Mouse (Mus musculus) CD8-positive naive resting alpha-beta T cell, adult 2 months (primary cell): Measurements from ENCODE around the gene Hist1h2ad.
"Not testable (repeated sequence)": the region's sequence is repeated elsewhere in the genome, so short reads cannot be mapped to it uniquely, and the experiment has no call there.

ENCODE experiments used
- DNase-seq, 2 experiments: peaks; one replicate each; pipeline ENCODE4 v3.0.0; 2022; ENCODE audit warnings: low read depth in 2 of 2, low spot score in 2 of 2

The Hist1h2ad gene

GRCm38 (mm10) chr13:23583387-23584068, 9.3 kb downstream of the Hist1h2ad start:
- DNase-seq, result no peak

- DNase-seq, result no peak
Observed at GRCm38 (mm10) chr13:23584331-23584730, 10.2 kb downstream of the Hist1h2ad start.

DNA sequence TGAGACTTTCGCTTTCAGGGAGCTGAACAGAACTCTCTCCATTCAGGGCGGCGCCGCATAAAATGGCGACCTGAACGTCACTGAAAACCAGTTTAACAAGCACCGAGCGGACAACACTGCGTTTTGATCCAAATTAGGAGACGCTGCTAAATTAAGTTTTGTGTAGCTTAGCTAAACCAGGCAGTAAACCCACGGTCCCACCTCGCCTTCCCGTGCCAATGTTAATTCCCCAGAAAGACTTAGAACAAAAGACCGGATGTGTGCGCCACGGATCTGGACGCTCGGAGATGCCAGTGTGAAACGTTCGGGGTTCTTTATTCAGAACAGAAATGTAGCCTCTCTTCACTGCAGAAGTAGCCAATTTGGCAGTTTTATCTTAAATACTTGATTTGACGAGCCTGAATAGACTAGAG, 10.9 kb downstream of the Hist1h2ad start:
- DNase-seq, result peak; percentile 62 to 70

DNA sequence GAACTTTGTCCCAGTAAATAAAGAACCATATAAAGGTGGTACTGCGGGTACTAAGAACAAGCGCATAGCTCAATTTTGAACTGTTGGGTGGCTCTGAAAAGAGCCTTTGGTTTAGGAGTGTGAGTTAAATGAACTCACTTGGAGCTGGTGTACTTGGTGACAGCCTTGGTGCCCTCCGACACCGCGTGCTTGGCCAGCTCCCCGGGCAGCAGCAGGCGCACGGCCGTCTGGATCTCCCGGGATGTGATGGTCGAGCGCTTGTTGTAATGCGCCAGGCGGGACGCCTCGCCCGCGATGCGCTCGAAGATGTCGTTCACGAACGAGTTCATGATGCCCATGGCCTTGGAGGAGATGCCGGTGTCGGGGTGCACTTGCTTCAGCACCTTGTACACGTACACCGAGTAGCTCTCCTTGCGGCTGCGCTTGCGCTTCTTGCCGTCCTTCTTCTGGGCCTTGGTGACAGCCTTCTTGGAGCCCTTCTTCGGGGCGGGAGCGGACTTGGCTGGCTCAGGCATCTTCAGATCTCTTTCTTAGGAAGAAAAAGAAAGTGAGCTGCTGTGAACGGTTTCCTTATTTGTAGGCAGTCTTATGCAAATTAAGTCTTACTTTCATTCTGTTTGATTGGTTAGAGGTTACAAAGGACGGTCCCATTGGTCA, 11.4 kb downstream of the Hist1h2ad start:
- peak; percentile 68 to 69 for DNase-seq

- no peak for DNase-seq
Observed at GRCm38 (mm10) chr13:23586099-23586939, 12.1 kb downstream of the Hist1h2ad start.

DNA sequence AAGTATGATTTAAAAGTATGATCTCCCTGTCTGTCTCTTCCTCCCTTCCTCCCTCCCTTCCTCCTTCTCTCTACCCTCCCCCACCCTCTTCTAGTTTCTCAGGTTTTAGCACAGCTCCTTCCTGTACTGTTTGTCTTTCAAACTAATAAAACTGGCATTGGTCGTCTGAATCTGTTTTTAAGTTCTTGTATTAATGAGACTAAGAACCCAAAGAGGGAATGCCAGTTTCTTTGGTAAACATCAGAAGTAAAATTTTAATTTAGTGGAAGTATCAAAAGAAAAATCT, 12.7 kb downstream of the Hist1h2ad start:
- no peak for DNase-seq

DNA sequence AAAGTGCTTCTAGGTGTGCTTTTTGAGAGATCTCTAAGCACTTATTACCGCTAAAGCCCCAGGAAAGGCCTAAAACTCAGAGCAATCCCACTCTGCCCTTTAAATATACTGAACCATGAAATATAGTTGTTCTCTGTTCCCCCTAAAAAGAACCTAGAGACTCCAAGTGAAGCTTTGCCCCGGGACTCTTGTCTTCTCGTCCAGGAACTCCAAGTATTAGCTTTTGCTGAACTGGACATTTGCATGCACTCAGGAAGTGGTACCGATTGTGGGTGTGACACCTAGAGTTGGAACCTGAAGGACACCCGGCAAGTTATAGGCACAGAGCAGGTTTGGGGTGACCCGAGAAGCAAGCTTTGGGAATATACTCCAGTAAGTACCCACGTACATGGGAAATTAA, 17.0 kb downstream of the Hist1h2ad start:
- DNase-seq, result no peak

DNA sequence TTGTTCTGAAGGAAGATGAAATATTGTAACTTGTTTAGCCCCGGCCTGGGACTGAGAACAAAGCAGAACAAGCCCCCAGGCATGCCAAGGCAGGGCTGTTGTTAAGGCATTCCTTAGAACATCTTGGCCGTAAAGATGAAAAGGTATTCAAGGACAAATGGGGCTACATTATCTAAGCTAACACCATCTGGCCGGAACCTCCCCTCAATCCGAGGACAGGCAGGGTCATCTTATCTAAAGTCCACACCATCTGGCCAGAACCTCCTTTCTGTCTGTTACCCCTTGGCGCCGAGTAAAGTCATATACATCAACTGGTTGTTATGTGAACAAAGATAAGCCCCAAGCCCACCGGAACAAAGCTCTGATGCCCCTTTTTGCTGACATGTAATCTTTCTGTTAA, 17.7 kb downstream of the Hist1h2ad start:
- not testable (repeated sequence) for DNase-seq

DNA sequence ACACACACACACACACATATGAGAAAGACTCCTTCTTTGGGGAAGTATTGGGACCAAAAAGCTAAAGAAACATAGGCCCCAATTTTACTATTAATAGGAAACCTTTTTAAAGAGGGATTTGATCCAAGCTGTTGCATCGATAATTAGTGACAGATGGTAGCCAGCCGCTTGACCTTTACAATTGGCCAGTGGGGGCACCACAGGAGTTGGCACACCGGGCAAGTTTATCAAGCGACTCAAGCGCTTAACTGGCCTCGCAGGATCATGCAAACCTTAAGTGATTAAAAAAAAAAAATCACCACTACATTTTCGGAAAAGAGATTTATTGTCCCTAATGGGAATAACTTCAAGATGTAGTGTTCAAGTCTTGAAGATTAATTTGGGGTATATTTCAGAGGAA, 18.4 kb downstream of the Hist1h2ad start:
- DNase-seq, result no peak

DNA sequence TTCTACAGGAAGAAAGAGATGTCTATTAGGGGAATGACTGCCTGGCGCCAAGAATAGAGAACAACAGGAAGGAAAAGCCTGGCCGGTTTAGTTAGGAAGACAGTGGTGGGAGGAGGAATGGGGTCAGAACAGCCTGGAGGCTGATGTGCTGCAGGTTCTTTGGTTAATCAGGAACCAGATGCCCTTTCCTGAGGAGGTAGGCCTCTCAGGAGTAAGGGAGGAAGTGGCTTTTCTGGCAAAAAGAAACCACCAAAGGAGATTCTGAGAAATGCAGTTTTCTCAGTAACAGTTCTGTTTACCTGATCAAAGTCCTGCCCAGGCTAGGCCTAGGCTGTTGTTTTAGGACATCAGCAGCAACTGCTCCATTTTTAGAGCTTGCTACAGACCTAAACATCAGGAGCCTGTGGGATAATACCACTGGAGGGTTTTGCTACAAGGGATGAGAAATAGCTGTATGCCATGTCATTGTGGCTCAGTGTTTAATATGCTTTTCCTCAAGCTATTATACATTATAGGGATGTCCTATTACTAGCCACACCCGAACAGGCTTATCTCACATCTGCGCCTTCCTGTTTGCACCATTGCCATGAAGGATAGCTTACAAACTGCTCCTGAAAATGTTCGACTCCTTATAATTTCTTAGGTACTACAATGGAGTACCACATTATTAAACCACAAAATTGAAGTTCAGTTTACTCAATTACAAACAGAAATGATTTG, 19.0 kb downstream of the Hist1h2ad start:
- no peak for DNase-seq

GRCm38 (mm10) chr13:23595185-23595584, 21.0 kb downstream of the Hist1h2ad start:
- no peak for DNase-seq

DNA sequence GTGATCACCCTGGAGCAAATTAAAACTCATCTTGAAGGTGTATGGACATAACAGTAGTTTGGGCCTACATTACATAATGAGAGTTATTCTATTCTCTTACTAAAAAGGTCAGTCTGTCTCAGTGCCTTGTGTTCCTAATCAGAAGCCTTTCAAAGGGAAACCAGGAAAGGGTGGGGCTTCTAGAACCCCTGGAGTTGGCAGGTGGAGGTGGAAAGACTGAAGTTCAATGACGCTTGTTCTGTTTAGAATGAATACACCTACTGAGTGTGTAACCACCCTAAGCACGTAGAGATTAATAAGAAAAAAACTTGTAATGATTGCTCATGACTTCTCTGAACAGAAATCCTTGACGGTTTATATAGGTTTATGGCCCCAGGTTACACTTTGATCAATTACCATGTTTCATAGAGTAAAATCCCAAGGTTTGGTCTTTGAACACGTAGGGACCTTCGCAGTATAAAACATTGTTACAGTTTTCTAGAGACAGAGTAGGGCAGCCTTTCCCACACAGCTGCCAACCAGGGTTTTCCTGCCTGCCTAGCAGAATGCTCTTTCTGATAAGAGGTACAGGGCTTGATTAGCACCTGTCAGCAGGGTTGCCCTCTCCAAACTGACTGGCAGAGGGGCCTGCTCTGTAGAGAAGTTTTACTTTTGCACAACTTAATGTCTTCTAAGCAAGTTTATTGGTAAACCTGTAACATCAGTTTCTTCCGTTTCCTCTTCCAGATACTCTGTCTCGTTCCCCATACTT, 21.6 kb downstream of the Hist1h2ad start:
- DNase-seq, result no peak

- DNase-seq, result peak; percentile 72 to 83
Observed at GRCm38 (mm10) chr13:23597957-23598356, 23.8 kb downstream of the Hist1h2ad start.

- DNase-seq, result no peak
Observed at GRCm38 (mm10) chr13:23603182-23603699, 29.1 kb downstream of the Hist1h2ad start.

- no peak for DNase-seq
Observed at GRCm38 (mm10) chr13:23604452-23604851, 30.3 kb downstream of the Hist1h2ad start.

GRCm38 (mm10) chr13:23605052-23605451, 30.9 kb downstream of the Hist1h2ad start:
- DNase-seq, result no peak

- no peak for DNase-seq
Observed at GRCm38 (mm10) chr13:23609209-23609608, 35.0 kb downstream of the Hist1h2ad start.

GRCm38 (mm10) chr13:23609844-23610243, 35.7 kb downstream of the Hist1h2ad start:
- DNase-seq, result no peak

GRCm38 (mm10) chr13:23610393-23610792, 36.2 kb downstream of the Hist1h2ad start:
- no peak for DNase-seq

GRCm38 (mm10) chr13:23611638-23612037, 37.5 kb downstream of the Hist1h2ad start:
- no peak for DNase-seq
